Mouse (Mus musculus) cerebellum, postnatal 4 days (tissue): ENCODE measurements around the gene Bcl2l1.

Source experiments
- DNase-seq, 2 experiments: peaks; one replicate each; pipeline ENCODE4 v3.0.0; 2022; ENCODE audit warnings: low spot score in 2 of 2, mixed read lengths in 1 of 2

The Bcl2l1 gene

DNA sequence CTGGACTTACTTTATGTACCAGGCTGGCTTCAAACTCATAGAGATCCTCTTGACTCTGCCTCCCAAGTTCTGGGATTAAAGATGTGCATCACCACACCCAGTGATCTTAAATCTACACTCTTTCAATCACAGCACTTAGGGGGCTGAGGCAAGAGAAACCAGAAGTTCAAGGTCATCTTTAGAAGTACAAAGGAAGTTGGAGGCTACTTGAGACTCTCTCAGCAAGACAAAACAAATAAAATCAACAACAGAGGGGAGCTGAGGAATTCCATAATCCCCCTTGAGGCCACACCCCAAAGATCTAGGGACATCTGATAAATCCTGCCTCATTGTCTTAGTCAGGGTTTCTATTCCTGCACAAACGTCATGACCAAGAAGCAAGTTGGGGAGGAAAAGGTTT lies 59.3 kb downstream of the Bcl2l1 start:
- DNase-seq: no peak

- no peak for DNase-seq
Measured at GRCm38 (mm10) chr2:152771571-152771970, 60.0 kb downstream of the Bcl2l1 start.

GRCm38 (mm10) chr2:152769677-152770076 lies 61.9 kb downstream of the Bcl2l1 start:
- no peak for DNase-seq

- peak in 1 of 2 experiments; percentile 15 for DNase-seq
Measured at GRCm38 (mm10) chr2:152767618-152768271, 63.8 kb downstream of the Bcl2l1 start.

DNA sequence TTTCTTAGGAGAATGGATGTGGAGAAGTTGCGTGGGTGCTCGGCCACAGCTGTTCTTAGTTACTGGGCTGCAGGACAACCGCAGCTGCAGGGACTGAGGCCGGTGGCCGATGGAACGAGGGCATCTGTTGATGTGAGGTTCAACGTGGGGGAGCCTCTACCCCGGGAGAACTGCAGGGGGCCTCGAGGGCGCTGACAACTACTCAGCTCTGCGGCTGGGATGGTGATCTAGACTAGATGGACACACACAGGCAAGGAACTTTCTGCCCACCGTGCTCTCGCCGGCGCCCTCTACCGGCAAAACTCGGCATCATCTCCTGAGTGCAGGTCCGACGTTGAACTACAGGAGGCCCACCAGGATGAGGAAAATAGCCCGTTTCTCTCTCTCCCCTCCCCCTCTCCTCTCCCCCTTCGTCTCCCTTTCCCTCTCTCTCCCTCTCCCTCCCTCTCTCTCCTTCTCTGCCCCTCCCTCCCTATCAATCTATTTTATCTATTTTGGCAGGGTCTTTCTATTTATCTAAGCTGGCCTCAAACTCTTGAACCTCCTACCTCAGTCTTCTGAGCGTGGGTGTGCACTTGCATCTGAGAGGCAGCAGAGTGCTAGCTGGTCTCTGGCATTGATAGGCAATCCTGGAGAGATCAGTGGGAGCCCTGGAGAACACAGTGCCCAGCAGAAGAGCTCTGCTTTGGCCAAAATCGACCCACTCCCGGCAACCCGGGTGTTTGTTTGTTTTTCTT lies 65.0 kb downstream of the Bcl2l1 start:
- DNase-seq: peak; percentile 87 to 93

- DNase-seq: no peak
Measured at GRCm38 (mm10) chr2:152765045-152765674, 66.4 kb downstream of the Bcl2l1 start.

DNA sequence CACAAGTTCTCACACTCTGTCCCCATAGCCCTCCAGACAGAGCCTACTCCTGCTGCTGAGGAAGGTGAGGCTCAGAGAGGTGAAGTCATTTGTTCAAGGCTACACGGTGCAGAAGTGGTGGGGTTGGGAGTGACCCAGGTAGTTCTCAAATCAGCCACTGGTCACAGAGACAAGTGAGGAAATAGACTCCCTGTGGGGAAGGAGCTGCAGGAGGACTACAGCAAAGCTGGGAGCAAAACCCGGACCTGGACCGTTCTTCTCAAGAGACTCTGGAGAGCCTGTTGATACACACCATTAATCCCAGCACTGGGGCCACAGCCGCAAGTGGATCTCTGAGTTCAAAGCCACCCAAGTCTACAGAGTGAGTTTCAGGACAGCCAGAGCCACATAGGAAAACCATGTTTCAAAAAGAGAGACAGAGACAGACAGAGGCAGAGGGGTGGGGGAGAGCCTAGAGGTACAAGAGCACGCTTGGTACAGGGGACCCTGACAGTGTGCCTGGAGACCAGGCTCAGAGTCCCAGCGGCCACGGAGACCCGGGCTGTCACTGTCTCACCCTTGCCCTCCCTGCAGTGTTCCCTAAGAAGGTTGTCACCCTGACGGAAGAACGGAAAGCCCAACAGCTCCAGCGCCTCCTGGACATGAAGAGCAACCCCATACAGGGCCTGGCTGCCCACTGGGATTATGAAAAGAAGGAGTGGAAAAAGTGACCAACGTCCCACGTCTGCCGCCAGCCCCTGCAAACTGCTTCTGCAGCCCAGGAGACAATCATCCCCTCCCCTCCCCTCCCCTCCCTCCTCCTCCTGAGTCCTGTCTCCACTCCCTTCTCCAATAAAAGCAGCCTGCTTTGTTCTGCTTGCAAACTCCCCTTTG lies 67.1 kb downstream of the Bcl2l1 start:
- no peak for DNase-seq

DNA sequence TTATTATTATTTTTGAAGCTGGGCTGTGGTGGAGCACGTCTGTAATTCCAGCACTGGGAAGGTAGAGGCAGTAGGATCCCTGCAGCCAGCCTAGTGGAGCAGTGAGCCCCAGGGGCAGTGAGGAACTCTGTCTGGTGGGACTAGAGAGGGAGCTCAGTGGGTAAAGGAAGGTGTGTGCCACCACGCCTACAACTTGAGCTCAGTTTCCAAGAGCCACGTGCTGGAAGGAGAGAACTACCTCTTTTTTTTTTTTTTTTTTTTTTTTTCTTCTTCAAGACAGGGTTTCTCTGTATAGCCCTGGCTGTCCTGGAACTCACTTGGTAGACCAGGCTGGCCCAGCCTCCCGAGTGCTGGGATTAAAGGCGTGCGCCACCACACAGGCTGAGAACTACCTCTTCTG lies 68.2 kb downstream of the Bcl2l1 start:
- DNase-seq: no peak

GRCm38 (mm10) chr2:152758351-152758750 lies 73.2 kb downstream of the Bcl2l1 start:
- no peak for DNase-seq

DNA sequence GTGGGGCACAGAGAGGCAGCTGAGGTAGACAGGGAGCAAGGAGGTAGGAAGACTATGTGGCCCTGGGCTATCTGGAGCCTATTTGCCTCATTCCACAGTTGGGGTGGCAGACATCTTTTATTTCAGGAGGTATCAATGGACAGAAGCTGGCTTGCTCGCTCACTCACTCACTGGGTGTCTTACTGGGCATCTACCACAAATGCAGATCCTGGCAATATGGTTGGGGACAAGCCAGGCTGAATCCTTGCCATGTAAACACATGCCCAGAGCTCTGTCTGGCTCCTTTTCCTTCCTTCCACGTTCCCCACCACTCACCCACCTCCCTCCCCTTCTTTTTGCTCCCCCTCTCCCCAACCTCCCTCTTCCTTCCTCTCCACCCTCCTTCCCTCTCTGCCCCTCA lies 74.0 kb downstream of the Bcl2l1 start:
- peak in 1 of 2 experiments; percentile 25 for DNase-seq

DNA sequence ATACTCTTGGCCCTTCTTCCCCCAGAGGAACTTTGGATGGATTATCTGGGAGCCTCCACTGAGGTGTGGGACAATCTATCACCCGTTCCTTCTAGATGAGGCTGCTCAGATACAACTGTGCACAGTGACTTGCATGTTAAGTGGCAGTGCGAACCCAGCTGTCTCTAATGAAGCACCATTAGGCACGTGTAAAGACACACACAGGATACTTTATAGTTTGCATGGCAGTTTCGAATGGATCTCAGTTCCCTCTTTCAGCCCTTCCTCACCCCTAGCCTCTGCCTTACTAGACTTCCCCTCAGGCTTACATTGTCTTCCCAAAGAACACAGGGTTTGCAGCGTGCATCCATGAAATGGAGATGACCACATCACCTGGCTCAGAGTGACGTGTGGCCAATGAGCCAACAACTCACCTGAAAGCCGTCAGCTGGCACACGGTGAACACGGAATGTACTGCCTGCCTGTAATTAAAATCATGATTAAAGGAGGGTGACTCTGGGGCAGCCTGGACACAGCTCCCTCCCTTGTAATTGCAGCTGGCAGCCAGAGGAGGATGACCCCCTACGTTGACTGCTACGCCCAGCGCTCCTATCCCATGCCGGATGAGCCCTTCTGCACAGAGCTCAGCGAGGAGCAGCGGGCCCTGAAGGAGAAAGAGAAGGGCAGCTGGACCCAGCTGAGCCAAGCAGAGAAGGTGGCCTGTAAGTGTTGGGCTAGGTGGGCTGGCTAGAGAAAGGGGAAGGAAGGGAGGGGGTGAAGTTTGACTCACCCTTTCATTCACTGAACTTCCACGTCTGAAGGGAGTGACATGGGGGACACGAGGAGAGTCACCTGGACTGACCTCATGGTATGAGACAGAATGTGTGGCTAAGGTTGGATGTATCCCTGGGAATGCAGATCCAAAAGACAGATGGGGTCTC lies 74.8 kb downstream of the Bcl2l1 start:
- DNase-seq: no peak

DNA sequence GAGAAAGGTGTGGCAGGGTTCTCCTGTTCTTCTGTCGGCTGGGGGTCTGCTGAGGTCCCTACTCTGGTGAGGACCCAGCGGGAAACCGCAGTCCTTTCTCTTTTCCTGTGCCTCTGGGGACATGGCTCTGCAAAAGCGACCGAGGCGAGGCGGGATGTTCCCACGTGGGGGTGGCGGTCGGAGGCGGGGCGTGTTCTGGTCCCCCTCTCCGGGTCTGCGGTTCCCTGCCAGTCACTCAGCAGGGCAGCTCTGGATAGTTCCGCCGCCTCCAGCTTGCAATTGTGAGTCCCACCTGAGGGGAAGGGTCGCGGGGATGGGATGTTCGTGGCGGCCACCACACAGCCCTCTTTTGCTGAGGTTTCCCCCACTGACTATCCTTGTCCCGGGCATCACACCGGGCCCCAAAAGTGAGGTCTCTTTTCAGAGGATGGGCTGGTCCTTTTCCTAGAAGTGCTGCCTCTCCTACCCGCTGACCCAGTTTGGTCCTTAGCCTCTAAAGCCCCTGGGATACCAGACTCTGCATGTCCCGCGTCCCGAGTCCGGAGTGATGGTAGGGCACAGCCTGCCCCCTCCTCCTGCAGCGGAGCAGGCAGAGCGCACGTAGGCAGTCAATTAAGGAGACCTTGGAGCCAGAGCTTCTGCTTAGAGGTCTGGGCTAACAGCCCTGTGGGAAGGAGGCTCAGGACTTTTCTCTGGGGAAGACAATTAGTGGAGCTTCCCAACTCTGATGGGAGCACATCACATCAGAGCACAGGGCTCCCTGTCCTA lies 77.4 kb downstream of the Bcl2l1 start, which contains the start of gene Cox4i2:
Gene Cox4i2, plus strand, starts transcription at position 230 of the 768 bp plus-strand sequence.
- no peak for DNase-seq

DNA sequence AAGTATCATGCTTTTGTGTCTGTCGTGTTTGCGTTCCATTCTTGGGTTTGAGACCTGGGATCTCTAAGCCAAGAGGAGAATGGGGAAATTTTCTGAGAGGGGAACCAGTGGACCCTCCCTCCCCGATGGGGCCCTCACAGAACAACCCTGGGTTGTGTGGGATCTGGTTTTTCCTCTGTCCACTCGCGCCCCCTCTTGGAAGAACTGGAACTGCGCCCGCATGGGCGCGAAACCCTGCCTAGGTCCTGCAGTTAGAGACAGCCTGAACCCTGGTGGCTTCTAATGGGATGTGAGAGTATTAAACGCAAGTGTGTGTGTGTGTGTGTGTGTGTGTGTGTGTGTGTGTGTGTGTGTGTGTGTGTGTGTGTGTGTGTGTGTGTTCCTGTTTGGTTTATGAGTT lies 89.1 kb downstream of the Bcl2l1 start:
- peak; percentile 66 to 83 for DNase-seq

- DNase-seq: peak in 1 of 2 experiments; percentile 42
Measured at GRCm38 (mm10) chr2:152741153-152742041, 90.1 kb downstream of the Bcl2l1 start.

GRCm38 (mm10) chr2:152740490-152740889 lies 91.0 kb downstream of the Bcl2l1 start:
- DNase-seq: no peak

DNA sequence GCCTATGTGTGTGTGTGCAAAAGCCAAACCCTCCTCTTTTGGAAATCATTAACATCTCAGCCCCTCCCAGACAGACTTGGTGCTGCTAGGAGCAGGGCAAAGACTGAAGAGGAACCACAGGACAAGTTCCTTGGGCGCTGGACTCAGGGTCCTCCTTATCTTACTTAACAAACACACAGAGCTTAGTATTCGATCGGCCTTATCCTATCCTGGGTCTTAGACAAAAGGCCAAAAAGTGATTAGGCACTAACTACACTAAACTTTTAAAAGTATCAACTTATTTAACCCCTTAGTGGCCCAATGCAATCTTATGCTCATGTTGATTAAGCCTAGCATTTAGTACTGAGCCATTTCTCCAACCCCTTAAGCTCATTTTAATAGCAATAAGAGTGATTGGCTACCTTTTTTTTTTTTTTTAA lies 91.7 kb downstream of the Bcl2l1 start:
- DNase-seq: no peak

GRCm38 (mm10) chr2:152739031-152739841 lies 92.3 kb downstream of the Bcl2l1 start:
- peak in 1 of 2 experiments; percentile 53 for DNase-seq

- no peak for DNase-seq
Measured at GRCm38 (mm10) chr2:152738341-152738740, 93.2 kb downstream of the Bcl2l1 start.
